Mouse (Mus musculus) embryo, embryonic 11 days (tissue): Measurements from ENCODE around the gene Mrps9.
"Not testable (repeated sequence)": the region's sequence is repeated elsewhere in the genome, so short reads cannot be mapped to it uniquely, and the experiment has no call there.

ENCODE experiments used
- DNase-seq: peaks from one replicate; pipeline ENCODE4 v3.0.0-alpha.2; 2015

Gene Mrps9

DNA sequence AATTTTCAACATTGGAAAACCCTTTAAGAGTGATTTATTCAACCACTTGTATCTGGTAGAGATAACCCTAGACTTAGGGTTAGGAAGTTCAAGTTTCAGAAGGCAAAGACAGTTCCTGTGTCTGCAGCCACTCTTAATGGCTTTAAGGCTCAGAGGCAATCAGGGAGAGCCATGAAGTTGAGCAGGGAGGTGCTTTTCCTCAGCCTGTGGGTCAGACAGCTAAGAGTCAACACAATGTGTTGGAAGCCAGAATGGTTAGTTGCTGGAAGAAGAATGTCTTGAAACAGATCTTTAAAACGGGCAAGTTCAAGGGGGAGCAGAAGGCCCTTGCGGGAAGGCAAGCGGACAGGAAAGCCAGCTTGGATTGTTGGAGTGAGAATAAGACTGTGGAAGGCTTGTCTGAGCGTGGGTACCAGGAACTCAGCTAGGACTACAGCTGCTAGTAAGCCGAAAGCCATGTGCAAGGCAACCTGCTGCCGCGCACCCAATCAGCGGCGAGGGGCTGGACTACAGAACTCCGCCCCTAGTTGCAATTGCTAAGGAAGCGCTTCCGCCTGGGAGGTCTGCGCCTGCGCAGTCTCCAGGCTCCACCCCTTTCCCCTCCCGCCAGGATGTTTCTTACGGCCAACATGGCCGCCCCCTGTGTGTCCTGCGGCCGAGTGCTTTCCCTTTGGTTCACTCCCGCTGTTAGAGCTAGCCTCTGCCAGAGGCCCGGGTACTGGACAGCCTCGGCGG, at the start of gene Mrps9:
TSS of gene Mrps9 (plus strand) at position 571 of the 735 bp plus-strand sequence.
- peak; percentile 97 for DNase-seq

- DNase-seq, result no peak
Observed at GRCm38 (mm10) chr1:42813301-42813845, 37.7 kb upstream of the Mrps9 start.

GRCm38 (mm10) chr1:42814798-42815619, 36.0 kb upstream of the Mrps9 start:
- no peak for DNase-seq

- DNase-seq, result no peak
Observed at GRCm38 (mm10) chr1:42851398-42851767, 350 bp downstream of the Mrps9 start.

GRCm38 (mm10) chr1:42851810-42852209, 777 bp downstream of the Mrps9 start:
- peak; percentile 17 for DNase-seq

GRCm38 (mm10) chr1:42864719-42865250, 13.8 kb downstream of the Mrps9 start:
- DNase-seq, result no peak

DNA sequence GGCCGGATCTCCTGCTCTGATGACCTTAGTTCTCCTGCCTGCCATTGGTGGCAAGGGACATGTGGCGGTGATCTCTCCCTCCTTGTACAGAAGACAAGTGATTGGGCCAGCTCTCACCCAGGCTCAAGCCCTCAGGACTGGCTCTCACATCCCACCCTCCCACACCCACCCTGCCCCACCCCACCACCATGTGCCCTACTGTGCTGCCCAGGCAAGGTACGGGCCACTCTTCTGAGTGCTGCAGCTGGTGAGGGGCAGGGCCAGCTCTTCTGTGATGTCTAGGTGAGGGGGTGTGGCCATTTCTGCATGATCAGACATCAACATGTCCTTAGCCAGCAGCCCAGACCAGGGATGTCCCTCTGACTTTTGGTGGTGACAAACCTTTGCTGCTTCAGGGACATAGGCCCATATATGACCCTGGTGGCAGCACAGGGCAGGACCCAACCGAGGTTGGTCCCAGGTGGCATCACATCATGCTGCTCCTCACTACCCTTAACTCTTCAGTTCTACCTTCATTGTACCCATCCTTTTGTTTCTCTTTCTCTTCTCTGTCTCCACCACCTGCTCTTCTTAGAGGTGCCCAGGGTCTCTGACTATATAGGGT, 14.4 kb downstream of the Mrps9 start:
- DNase-seq, result no peak

GRCm38 (mm10) chr1:42865986-42866385, 15.0 kb downstream of the Mrps9 start:
- DNase-seq, result no peak

DNA sequence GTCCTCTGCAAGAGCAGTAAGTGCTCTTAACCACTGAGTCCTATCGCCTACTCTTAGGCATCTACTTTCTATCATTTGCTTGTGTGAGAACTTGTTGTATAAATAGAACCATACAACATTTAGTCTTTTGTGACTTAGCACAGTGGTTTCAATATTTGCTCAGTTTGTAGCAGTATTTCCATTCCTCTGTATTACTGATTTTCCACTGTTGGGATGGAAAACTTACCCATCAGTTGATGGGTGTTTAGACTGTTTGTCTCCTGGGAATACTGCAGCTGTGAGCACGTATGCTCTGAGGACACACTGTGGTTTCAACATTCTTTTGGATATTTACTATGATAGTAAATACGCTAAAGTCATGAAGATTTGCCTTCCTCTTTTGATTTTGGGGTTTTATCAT, 16.2 kb downstream of the Mrps9 start:
- no peak for DNase-seq

DNA sequence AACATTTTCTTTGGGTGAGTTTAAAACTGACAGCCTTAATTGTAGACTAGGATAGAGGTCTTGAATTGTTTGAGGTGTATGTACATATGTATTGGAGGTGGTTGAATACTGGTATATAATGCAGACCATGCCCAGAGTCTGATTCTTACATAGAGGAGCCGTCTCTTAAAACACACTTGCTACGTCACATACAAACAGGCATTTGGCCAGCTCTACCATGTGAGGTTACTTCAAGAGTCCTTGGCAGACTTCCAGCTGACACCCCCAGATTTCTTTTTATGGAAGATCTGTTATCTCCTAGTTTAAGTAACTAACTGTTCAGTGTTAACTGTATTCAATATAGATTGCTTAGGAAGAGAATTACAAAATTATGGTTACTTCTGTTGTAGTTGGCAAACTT, 23.1 kb downstream of the Mrps9 start:
- no peak for DNase-seq

DNA sequence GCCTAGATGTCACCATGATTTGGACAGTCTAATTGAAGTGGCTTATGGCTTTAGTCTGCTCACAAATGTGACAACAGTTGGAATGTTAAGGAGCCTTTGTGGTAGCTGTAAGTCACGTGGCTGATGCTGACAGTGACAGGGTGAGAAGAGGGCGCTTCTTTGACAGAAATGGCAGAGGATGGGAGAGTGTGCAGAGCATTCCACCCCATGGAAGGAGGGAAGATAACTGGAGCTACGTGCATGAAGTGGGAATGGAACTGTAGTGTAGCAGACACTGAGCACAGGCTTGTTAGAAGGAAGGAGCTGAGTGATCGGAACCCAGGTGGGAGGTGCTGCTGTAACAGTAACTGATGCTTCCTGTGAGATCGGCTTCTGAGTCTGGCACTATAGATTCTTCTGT, 24.2 kb downstream of the Mrps9 start:
- DNase-seq, result no peak

DNA sequence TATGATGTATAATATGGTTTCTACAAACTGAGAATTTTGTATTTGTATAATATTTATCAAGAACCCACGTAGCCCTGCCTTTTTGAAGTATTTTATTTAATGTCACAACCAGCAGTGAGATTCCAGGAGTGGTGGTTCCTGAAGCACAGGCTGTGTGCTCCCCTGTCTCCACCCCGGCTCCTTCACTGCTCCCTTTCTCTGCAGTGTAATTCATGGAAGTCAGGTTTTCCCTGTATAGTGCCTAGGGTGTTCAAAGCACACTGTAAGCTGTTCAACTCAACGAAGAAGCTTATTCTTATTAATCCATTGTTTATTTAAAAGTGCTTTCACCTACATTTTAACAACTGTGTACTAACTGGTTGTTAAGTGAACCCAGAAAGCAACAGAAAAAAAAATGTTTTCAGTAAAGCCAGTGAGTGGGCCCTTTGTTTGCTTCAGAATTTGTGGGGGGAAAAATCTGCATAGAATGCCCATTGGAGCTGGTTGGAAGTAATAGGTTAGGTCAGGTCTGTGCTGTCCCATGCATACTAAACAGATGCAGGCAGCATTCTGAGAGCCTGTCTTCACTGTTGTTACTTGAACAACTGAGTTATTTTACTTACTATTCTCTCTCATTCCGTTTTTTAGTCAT, 25.5 kb downstream of the Mrps9 start:
- peak; percentile 29 for DNase-seq

GRCm38 (mm10) chr1:42877264-42877663, 26.2 kb downstream of the Mrps9 start:
- DNase-seq, result peak; percentile 51

GRCm38 (mm10) chr1:42878851-42879250, 27.8 kb downstream of the Mrps9 start:
- no peak for DNase-seq

DNA sequence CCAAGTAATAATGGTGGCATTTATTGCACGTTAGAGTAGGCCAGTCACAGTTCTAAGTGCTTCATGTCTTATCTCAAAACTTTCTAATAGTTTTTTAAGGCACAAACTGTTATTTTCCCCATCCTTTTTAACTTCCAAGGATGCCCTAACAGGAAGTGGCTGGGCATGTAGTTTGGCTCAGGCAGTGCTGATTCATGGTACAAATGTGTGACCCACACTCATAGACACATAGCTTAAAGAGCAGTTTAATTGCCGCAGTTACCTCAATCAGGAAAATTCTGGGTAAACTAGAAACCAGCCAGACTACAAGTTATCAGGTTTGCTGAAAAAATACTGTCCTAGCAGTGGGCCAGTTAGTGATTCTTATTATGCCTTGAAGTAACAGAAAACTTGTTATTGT, 31.2 kb downstream of the Mrps9 start:
- DNase-seq, result no peak

DNA sequence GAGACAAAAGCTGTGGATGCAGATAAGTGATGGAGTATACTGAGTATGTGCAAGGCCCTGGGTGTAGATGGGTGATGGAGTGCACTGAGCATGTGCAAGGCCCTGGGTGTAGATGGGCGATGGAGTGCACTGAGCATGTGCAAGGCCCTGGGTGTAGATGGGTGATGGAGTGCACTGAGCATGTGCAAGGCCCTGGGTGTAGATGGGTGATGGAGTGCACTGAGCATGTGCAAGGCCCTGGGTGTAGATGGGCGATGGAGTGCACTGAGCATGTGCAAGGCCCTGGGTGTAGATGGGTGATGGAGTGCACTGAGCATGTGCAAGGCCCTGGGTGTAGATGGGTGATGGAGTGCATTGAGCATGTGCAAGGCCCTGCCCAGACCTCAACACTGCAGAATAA, 32.4 kb downstream of the Mrps9 start:
- DNase-seq, result not testable (repeated sequence)

DNA sequence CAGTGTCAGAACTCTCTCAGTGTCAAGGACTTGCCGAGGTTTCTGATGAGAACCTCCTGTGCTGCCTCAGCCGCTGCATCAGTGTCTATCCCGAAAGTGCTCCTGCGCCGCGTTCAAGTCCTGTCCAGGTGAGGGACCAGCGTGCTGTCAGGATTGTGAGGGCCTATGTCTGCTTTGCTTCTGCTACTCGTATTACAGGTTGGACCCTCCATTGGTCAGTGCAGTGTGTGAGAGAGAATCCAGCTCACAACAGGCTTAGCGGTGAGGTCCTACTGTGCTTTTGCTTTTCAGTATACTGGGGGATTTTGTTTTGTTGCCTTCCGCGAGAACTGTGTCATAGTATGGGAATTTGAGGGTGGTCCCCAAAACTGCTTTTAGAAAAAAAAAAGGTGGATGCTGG, 36.8 kb downstream of the Mrps9 start:
- no peak for DNase-seq

GRCm38 (mm10) chr1:42888541-42889349, 37.7 kb downstream of the Mrps9 start:
- DNase-seq, result peak; percentile 53

DNA sequence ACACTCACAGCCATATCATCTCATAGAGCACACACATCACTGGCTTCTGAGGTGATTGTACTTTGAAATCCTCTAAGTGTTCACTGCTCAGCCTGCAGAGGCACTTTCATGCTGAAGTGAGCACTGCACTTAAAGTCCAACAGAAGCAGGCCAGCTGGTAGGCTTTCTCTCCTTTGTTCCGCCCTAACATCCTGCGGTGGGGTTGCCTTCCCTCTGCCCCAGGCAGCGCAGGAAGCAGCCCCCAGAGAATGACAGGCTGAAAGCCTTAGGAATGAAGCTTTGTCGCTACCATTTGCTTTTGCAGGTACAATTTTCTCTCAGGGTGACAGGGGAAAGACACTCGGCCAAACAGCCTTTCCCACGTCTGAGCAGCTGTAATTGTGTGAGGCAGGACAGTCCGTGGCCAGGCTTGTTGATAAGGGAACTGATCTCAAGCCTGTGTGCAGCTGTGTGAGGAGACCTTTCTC, 38.4 kb downstream of the Mrps9 start:
- DNase-seq, result peak; percentile 50

DNA sequence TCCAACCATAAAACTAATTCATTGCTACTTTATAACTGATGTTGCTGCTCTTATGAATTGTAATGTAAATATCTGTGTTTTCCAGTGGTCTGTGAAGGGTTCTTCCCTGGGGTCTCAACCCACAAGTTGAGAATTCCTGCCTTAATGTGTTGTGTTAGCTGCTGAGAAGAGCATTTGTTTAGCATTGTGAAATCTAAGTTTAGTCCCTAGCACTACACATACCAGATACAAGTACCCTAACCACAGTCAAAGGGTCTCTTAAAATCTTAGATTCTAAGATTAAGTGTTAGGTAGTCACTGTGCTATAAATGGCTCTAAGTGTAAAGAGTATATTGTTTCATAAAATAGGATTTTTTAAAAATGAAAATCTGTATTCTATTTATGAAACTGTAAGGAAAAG, 43.7 kb downstream of the Mrps9 start:
- no peak for DNase-seq

GRCm38 (mm10) chr1:42905148-42905547, 54.1 kb downstream of the Mrps9 start:
- no peak for DNase-seq

DNA sequence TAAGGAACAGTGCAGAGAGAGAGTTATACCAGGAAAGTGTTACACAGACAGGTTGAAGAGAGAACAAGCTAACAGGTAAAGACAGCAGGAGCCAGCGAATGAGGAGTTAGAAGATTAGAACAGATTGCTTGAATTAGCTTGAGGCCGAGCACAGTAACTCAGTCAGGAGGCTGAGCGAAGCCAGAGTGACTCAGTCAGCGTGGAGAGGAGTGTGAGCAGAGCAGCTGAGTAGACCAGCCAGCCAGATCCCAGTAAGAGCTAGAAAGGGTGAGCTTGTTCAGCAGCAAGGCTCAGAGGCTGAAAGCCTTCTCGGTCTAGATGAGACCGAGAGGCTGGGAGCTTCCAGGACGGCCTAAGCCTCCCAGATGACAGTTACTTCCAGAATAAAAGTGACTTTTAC, 55.7 kb downstream of the Mrps9 start:
- no peak for DNase-seq
